In the genomic region with DNA sequence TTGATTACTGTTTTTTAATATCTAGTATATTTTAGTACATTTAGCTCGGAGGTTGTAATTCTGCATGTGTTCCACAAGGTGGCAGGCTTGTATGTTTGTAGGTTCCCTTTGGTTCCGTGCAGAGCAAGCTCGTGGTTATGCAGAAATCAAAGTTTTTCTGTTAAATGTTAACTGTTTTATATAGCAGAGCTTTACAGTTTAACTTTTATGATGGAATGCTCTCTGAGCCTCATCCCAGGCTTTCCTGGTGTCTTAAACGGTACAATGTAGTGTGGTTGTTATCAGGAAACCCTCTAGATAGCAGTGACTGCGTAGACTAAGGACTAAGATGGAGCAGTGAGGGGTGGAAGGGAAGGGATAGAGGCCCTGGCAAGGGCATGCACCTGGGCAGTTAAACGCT, we compare ENCODE assay signal across 9 mouse cellular contexts.
A peak's percentile ranks its signal among the peaks of the same experiment; 100 is the strongest.
DNase-seq lines count a peak whose midpoint lies in the region; ATAC-seq lines count a peak whose summit lies in the region.
"Had no signal": no experiment of that assay in that cellular context is flagged by ENCODE, and none has a peak within 500 bp of the region (broad histone marks: within the 10 kb centered on the region; RNA-seq: fewer than 3 reads in every experiment).

No protein-coding gene starts in this region.

- no peak for DNase-seq in frontal cortex, postnatal 14 days (ENCODE audit: low spot score in 2 of 2)
- DNase-seq in thymus, postnatal 14 days = peak; percentile 21
- DNase-seq in thymus, postnatal 4 days = no peak
- DNase-seq in kidney, postnatal 10 days = peak; percentile 55
- no peak for DNase-seq in gastrocnemius, adult 8-10 months (ENCODE audit: low spot score in 2 of 2)

- no peaks in the 10 kb centered on the region for H3K9me3 ChIP-seq in neural tube, embryonic 15.5 days (replicated peaks)
- H3K9me3 ChIP-seq: megakaryocyte, embryonic 14.5 days had no signal

- no peaks in the 10 kb centered on the region for H3K36me3 ChIP-seq in neural tube, embryonic 15.5 days

- no peak overlapping the region for H3K4me2 ChIP-seq in neural tube, embryonic 15.5 days

- H3K9ac ChIP-seq in neural tube, embryonic 15.5 days (replicated peaks) = 0 out of 2 replicates have a peak overlapping the region, but pooled peaks have one; percentile 18

- no peaks in the 10 kb centered on the region for H3K27me3 ChIP-seq in neural tube, embryonic 15.5 days (replicated peaks)

- peaks cover 9% of the 10 kb centered on the region for H3K4me1 ChIP-seq in neural tube, embryonic 15.5 days

- 35% methylated on average over 6 of the region's 6 CpGs for WGBS in neural tube, embryonic 15.5 days

- H3K4me3 ChIP-seq in neural tube, embryonic 15.5 days (replicated peaks) = no peak overlapping the region
- H3K4me3 ChIP-seq: megakaryocyte, embryonic 14.5 days had no signal

- no peak overlapping the region for H3K27ac ChIP-seq in neural tube, embryonic 15.5 days (replicated peaks)

- ATAC-seq in frontal cortex, adult (ENCODE audit: low TSS enrichment) = peak; percentile 46; the same call in 1 of the 2 replicates
- peak; percentile 64; the same call in 1 of the 2 replicates for ATAC-seq in erythroblast, adult 5-6 weeks (replicated peaks; ENCODE audit: low FRiP score, poor library complexity, severe bottlenecking)
- no peak for ATAC-seq in neural tube, embryonic 15.5 days (ENCODE audit: low FRiP score)

Comparison
In these comparisons a context has a peak if more than half of its experiments do, and no peak if none do; other contexts are left out.
1. DNase-seq: peak in thymus, postnatal 14 days (single experiment) and kidney, postnatal 10 days (single experiment); none in frontal cortex, postnatal 14 days (0 of 2), thymus, postnatal 4 days (single experiment) and gastrocnemius, adult 8-10 months (0 of 2).